Mouse (Mus musculus) limb, embryonic 11.5 days (tissue): ENCODE results near the gene Defb36. TPM values are rescaled to one million over a fixed set of nuclear protein-coding genes. Genes with fewer than 3 reads are reported as not detected.

ENCODE experiments used
- ATAC-seq: fragments of 200-750 bp; cut with Nextera tagmentation; 2 replicates; pipeline ENCODE4 v1.8.0; 2017; ENCODE audit warnings: low read depth; ENCODE audit not compliant: insufficient number of reproducible peaks, low FRiP score, low TSS enrichment
- DNase-seq: peaks from one replicate; pipeline ENCODE4 v3.0.0-alpha.2; 2015; ENCODE audit warnings: low spot score
- H3K27ac ChIP-seq: fragments of 300-500 bp; sonication (generic); replicated peaks from 2 replicates; pipeline ENCODE4 v1.5.1; 2014; ENCODE audit warnings: low read depth, mild to moderate bottlenecking, low read length
- H3K27me3 ChIP-seq: fragments of 300-500 bp; sonication (generic); 2 replicates; pipeline ENCODE4 v1.6.1; 2014; ENCODE audit warnings: mild to moderate bottlenecking, low read length, mixed read lengths; ENCODE audit not compliant: control insufficient read depth, insufficient read depth
- H3K36me3 ChIP-seq: fragments of 300-500 bp; sonication (generic); 2 replicates; pipeline ENCODE4 v1.6.1; 2014; ENCODE audit warnings: mild to moderate bottlenecking, low read length, moderate library complexity, mixed read lengths; ENCODE audit not compliant: control insufficient read depth, insufficient read depth
- H3K4me1 ChIP-seq: fragments of 300-500 bp; sonication (generic); 2 replicates; pipeline ENCODE4 v1.6.1; 2014; ENCODE audit warnings: low read length, mixed read lengths; ENCODE audit not compliant: control insufficient read depth, insufficient read depth
- H3K4me2 ChIP-seq: fragments of 300-500 bp; sonication (generic); 2 replicates; pipeline ENCODE4 v1.6.1; 2014; ENCODE audit warnings: low read depth, mild to moderate bottlenecking, moderate library complexity; ENCODE audit not compliant: severe bottlenecking
- H3K4me3 ChIP-seq: fragments of 300-500 bp; sonication (generic); 2 replicates; pipeline ENCODE4 v1.5.1; 2014; ENCODE audit warnings: low read depth, low read length
- H3K9ac ChIP-seq: fragments of 300-500 bp; sonication (generic); 2 replicates; pipeline ENCODE4 v1.6.1; 2014; ENCODE audit warnings: mild to moderate bottlenecking, low read length
- H3K9me3 ChIP-seq: fragments of 300-500 bp; sonication (generic); 2 replicates; pipeline ENCODE4 v1.6.1; 2016; ENCODE audit warnings: low read length; ENCODE audit not compliant: control insufficient read depth
- WGBS: fragments of 180-500 bp; shearing (Covaris S2); extraction: QIAGEN DNeasy Blood & Tissue Kit; methylation state at CpG from one replicate; pipeline ENCODE4 v1.1.7; 2014; 5-methylcytosine and 5-hydroxymethylcytosine counted together
- polyA plus RNA-seq: library from polyadenylated mRNA; unstranded; fragments of >200 nt; fragmentation: Nextera tagmentation; extraction: Ambion mirVana; gene quantifications from 2 replicates; pipeline ENCODE4 v1.2.1, GENCODE M21; 2014

Gene Defb36
- polyA plus RNA-seq: not detected in 2 replicates

GRCm38 (mm10) chr2:152604057-152604456 lies at the start of gene Defb36:
TSS of gene Defb36 (plus strand) at chr2:152604327.
- Histone ChIP-seq H3K27ac (no peak within 1 kb of the TSS), H3K4me3 (no peak within 1 kb of the TSS), H3K9ac (no peak within 1 kb of the TSS), H3K4me1 (no peaks in the 10 kb centered on the region), H3K27me3 (no peaks in the 10 kb centered on the region), H3K9me3 (no peaks in the 10 kb centered on the region), H3K4me2 (no peak within 1 kb of the TSS), H3K36me3 (no peaks in the 10 kb centered on the region)
- peak; percentile 49 for DNase-seq
- ATAC-seq: no peak
- WGBS: 85% methylated on average over 15 of the region's 15 CpGs

- Histone ChIP-seq H3K36me3 (no peaks in the 10 kb centered on the region), H3K27ac (no peak overlapping the region), H3K4me1 (no peaks in the 10 kb centered on the region), H3K4me2 (no peak overlapping the region), H3K27me3 (no peaks in the 10 kb centered on the region), H3K9me3 (no peaks in the 10 kb centered on the region), H3K9ac (no peak overlapping the region), H3K4me3 (no peak overlapping the region)
- DNase-seq: no peak
- no peak for ATAC-seq
- WGBS: 91% methylated on average over 7 of the region's 7 CpGs
These were observed 47.5 kb upstream of the Defb36 start for GRCm38 (mm10) chr2:152556655-152557054.

GRCm38 (mm10) chr2:152569038-152569437 lies 35.1 kb upstream of the Defb36 start, which contains the start of gene Gm17416:
TSS of gene Gm17416 (plus strand) at chr2:152569338.
- WGBS: 90% methylated on average over 5 of the region's 5 CpGs
- Histone ChIP-seq H3K9ac (no peak within 1 kb of the TSS), H3K4me1 (no peaks in the 10 kb centered on the region), H3K27ac (no peak within 1 kb of the TSS), H3K4me2 (no peak within 1 kb of the TSS), H3K4me3 (no peak within 1 kb of the TSS), H3K9me3 (no peaks in the 10 kb centered on the region), H3K27me3 (no peaks in the 10 kb centered on the region), H3K36me3 (no peaks in the 10 kb centered on the region)
- no peak for ATAC-seq
- DNase-seq: no peak

GRCm38 (mm10) chr2:152569881-152570280 lies 34.2 kb upstream of the Defb36 start:
- Histone ChIP-seq H3K9ac (no peak overlapping the region), H3K9me3 (no peaks in the 10 kb centered on the region), H3K27ac (no peak overlapping the region), H3K4me2 (no peak overlapping the region), H3K4me3 (no peak overlapping the region), H3K4me1 (no peaks in the 10 kb centered on the region), H3K36me3 (no peaks in the 10 kb centered on the region), H3K27me3 (no peaks in the 10 kb centered on the region)
- DNase-seq: no peak
- whole genome bisulfite sequencing: 80% methylated on average over 4 of the region's 4 CpGs
- ATAC-seq: no peak

- Histone ChIP-seq H3K9ac (no peak overlapping the region), H3K4me2 (no peak overlapping the region), H3K9me3 (no peaks in the 10 kb centered on the region), H3K4me1 (no peaks in the 10 kb centered on the region), H3K4me3 (no peak overlapping the region), H3K27ac (no peak overlapping the region), H3K27me3 (no peaks in the 10 kb centered on the region), H3K36me3 (no peaks in the 10 kb centered on the region)
- DNase-seq: no peak
- no peak for ATAC-seq
- WGBS: 87% methylated on average over 6 of the region's 6 CpGs
These were observed 33.8 kb upstream of the Defb36 start for GRCm38 (mm10) chr2:152570313-152570712.

- Histone ChIP-seq H3K4me2 (no peak within 1 kb of the TSS), H3K4me1 (no peaks in the 10 kb centered on the region), H3K36me3 (no peaks in the 10 kb centered on the region), H3K27ac (no peak within 1 kb of the TSS), H3K9ac (no peak within 1 kb of the TSS), H3K4me3 (no peak within 1 kb of the TSS), H3K9me3 (no peaks in the 10 kb centered on the region), H3K27me3 (no peaks in the 10 kb centered on the region)
- ATAC-seq: no peak
- DNase-seq: peak; percentile 40
- 62% methylated on average over 11 of the region's 11 CpGs for WGBS
These were observed 31.9 kb upstream of the Defb36 start, which contains the start of gene Defb21 for GRCm38 (mm10) chr2:152572114-152572794. TSS of gene Defb21 (plus strand) at chr2:152572744.

GRCm38 (mm10) chr2:152573484-152573883 lies 30.6 kb upstream of the Defb36 start:
- H3K27ac ChIP-seq: no peak overlapping the region
- H3K4me3 ChIP-seq: no peak overlapping the region
- 91% methylated on average over 8 of the region's 8 CpGs for WGBS
- ATAC-seq (no peak), DNase-seq (no peak)
- H3K9ac ChIP-seq: no peak overlapping the region
- H3K36me3 ChIP-seq: no peaks in the 10 kb centered on the region
- no peaks in the 10 kb centered on the region for H3K9me3 ChIP-seq
- no peak overlapping the region for H3K4me2 ChIP-seq
- no peaks in the 10 kb centered on the region for H3K4me1 ChIP-seq
- no peaks in the 10 kb centered on the region for H3K27me3 ChIP-seq

- Histone ChIP-seq H3K27ac (no peak within 1 kb of the TSS), H3K4me1 (no peaks in the 10 kb centered on the region), H3K4me2 (no peak within 1 kb of the TSS), H3K4me3 (no peak within 1 kb of the TSS), H3K36me3 (no peaks in the 10 kb centered on the region), H3K27me3 (no peaks in the 10 kb centered on the region), H3K9ac (no peak within 1 kb of the TSS), H3K9me3 (no peaks in the 10 kb centered on the region)
- DNase-seq (no peak), ATAC-seq (no peak)
- WGBS: 64% methylated on average over 7 of the region's 7 CpGs
These were observed 24.0 kb upstream of the Defb36 start, which contains the start of gene Defb19 for GRCm38 (mm10) chr2:152580107-152580506. TSS of gene Defb19 (minus strand) at chr2:152580312.

GRCm38 (mm10) chr2:152580612-152581011 lies 23.5 kb upstream of the Defb36 start:
- 90% methylated on average over 11 of the region's 11 CpGs for WGBS
- H3K9ac ChIP-seq: no peak overlapping the region
- H3K27me3 ChIP-seq: no peaks in the 10 kb centered on the region
- no peak overlapping the region for H3K4me3 ChIP-seq
- H3K4me2 ChIP-seq: no peak overlapping the region
- no peaks in the 10 kb centered on the region for H3K36me3 ChIP-seq
- no peaks in the 10 kb centered on the region for H3K9me3 ChIP-seq
- DNase-seq (no peak), ATAC-seq (no peak)
- no peak overlapping the region for H3K27ac ChIP-seq
- H3K4me1 ChIP-seq: no peaks in the 10 kb centered on the region
